Mouse (Mus musculus): ENCODE data around the gene Evc2. TPM values are rescaled to one million over a fixed set of nuclear protein-coding genes. Genes with fewer than 3 reads are reported as not detected.
A peak's percentile ranks its signal among the peaks of the same experiment; 100 is the strongest.

Gene Evc2
- polyA plus RNA-seq, 1 experiment from 2014 or later: 19.1 TPM

DNA sequence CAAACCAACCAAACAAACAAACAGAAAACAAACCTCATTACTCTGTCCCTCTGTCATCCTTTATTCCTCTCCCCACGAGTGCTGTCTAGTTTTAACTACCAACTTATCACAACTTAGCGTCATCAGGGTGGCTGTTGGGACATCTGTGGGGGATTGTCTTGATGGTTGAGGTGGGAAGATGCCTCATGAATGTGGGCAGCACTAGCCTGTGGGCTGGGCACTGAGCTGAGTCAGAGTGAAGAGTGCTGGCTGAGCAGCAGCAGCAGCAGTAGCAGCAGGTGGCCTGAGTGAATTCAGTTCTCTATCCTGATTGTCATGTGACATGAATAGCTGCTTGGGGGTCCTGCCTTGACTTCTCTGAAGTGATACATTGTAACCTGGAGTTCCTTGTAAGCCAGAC is 5.7 kb downstream of the Evc2 start:
- ATAC-seq (replicated peaks; ENCODE audit: low FRiP score) (no peak), DNase-seq (ENCODE audit: low spot score) (peak; percentile 17)
- H3K9me3 ChIP-seq (ENCODE audit: control insufficient read depth, low read length): no peaks in the 10 kb centered on the region
- H3K27me3 ChIP-seq (ENCODE audit: control insufficient read depth, insufficient read depth, low read length): no peaks in the 10 kb centered on the region
- H3K36me3 ChIP-seq (ENCODE audit: control insufficient read depth, insufficient read depth, low read length): no peaks in the 10 kb centered on the region; the same call in 1 of the 2 replicates
- H3K4me2 ChIP-seq (ENCODE audit: low read depth, low read length, severe bottlenecking): no peak overlapping the region
- no peak overlapping the region for H3K4me3 ChIP-seq (ENCODE audit: low read depth, low read length)
- no peak overlapping the region for H3K9ac ChIP-seq (ENCODE audit: low read length)
- H3K27ac ChIP-seq (ENCODE audit: low read depth, low read length): no peak overlapping the region
- H3K4me1 ChIP-seq (replicated peaks; ENCODE audit: control insufficient read depth, insufficient read depth, low read length): peaks cover 8% of the 10 kb centered on the region
- WGBS: 69% methylated on average over 2 of the region's 2 CpGs

GRCm38 (mm10) chr5:37351791-37352190 is 13.5 kb downstream of the Evc2 start:
- ATAC-seq (replicated peaks; ENCODE audit: low FRiP score): no peak
- no peak for DNase-seq (ENCODE audit: low spot score)
- no peak overlapping the region for H3K4me2 ChIP-seq (ENCODE audit: low read depth, low read length, severe bottlenecking)
- peaks cover 6% of the 10 kb centered on the region; the same call in 1 of the 2 replicates for H3K36me3 ChIP-seq (ENCODE audit: control insufficient read depth, insufficient read depth, low read length)
- H3K9me3 ChIP-seq (ENCODE audit: control insufficient read depth, low read length): no peaks in the 10 kb centered on the region
- no peak overlapping the region for H3K27ac ChIP-seq (ENCODE audit: low read depth, low read length)
- H3K27me3 ChIP-seq (ENCODE audit: control insufficient read depth, insufficient read depth, low read length): no peaks in the 10 kb centered on the region
- no peak overlapping the region for H3K4me3 ChIP-seq (ENCODE audit: low read depth, low read length)
- 100% methylated on average over 2 of the region's 2 CpGs for WGBS
- no peak overlapping the region for H3K9ac ChIP-seq (ENCODE audit: low read length)
- H3K4me1 ChIP-seq (replicated peaks; ENCODE audit: control insufficient read depth, insufficient read depth, low read length): 0 out of 2 replicates have a peak, but pooled peaks cover 3% of the 10 kb centered on the region

GRCm38 (mm10) chr5:37354385-37354784 is 16.1 kb downstream of the Evc2 start:
- Histone ChIP-seq H3K27me3 (ENCODE audit: control insufficient read depth, insufficient read depth, low read length) (no peaks in the 10 kb centered on the region), H3K4me1 (replicated peaks; ENCODE audit: control insufficient read depth, insufficient read depth, low read length) (0 out of 2 replicates have a peak, but pooled peaks cover 3% of the 10 kb centered on the region), H3K9ac (ENCODE audit: low read length) (no peak overlapping the region), H3K4me2 (ENCODE audit: low read depth, low read length, severe bottlenecking) (no peak overlapping the region), H3K36me3 (ENCODE audit: control insufficient read depth, insufficient read depth, low read length) (peaks cover 6% of the 10 kb centered on the region; the same call in 1 of the 2 replicates), H3K9me3 (ENCODE audit: control insufficient read depth, low read length) (no peaks in the 10 kb centered on the region), H3K4me3 (ENCODE audit: low read depth, low read length) (no peak overlapping the region), H3K27ac (ENCODE audit: low read depth, low read length) (no peak overlapping the region)
- ATAC-seq (replicated peaks; ENCODE audit: low FRiP score): no peak
- 86% methylated on average over 4 of the region's 4 CpGs for WGBS
- DNase-seq (ENCODE audit: low spot score): peak; percentile 67

- Histone ChIP-seq H3K4me1 (replicated peaks; ENCODE audit: control insufficient read depth, insufficient read depth, low read length) (0 out of 2 replicates have a peak, but pooled peaks cover 3% of the 10 kb centered on the region), H3K9me3 (ENCODE audit: control insufficient read depth, low read length) (no peaks in the 10 kb centered on the region), H3K4me2 (ENCODE audit: low read depth, low read length, severe bottlenecking) (no peak overlapping the region), H3K27ac (ENCODE audit: low read depth, low read length) (no peak overlapping the region), H3K36me3 (ENCODE audit: control insufficient read depth, insufficient read depth, low read length) (peaks cover 4% of the 10 kb centered on the region; the same call in 1 of the 2 replicates), H3K27me3 (ENCODE audit: control insufficient read depth, insufficient read depth, low read length) (no peaks in the 10 kb centered on the region), H3K4me3 (ENCODE audit: low read depth, low read length) (no peak overlapping the region), H3K9ac (ENCODE audit: low read length) (no peak overlapping the region)
- DNase-seq (ENCODE audit: low spot score) (no peak), ATAC-seq (replicated peaks; ENCODE audit: low FRiP score) (no peak)
- 51% methylated on average over 8 of the region's 8 CpGs for WGBS
Measured at GRCm38 (mm10) chr5:37356027-37356426, 17.7 kb downstream of the Evc2 start.

GRCm38 (mm10) chr5:37362618-37363017 is 24.3 kb downstream of the Evc2 start:
- H3K9ac ChIP-seq (ENCODE audit: low read length): no peak overlapping the region
- H3K4me2 ChIP-seq (ENCODE audit: low read depth, low read length, severe bottlenecking): no peak overlapping the region
- DNase-seq (ENCODE audit: low spot score) (no peak), ATAC-seq (replicated peaks; ENCODE audit: low FRiP score) (no peak)
- no peaks in the 10 kb centered on the region for H3K27me3 ChIP-seq (ENCODE audit: control insufficient read depth, insufficient read depth, low read length)
- H3K4me3 ChIP-seq (ENCODE audit: low read depth, low read length): no peak overlapping the region
- 91% methylated on average over 5 of the region's 5 CpGs for WGBS
- H3K4me1 ChIP-seq (replicated peaks; ENCODE audit: control insufficient read depth, insufficient read depth, low read length): no peaks in the 10 kb centered on the region
- H3K9me3 ChIP-seq (ENCODE audit: control insufficient read depth, low read length): no peaks in the 10 kb centered on the region
- no peaks in the 10 kb centered on the region for H3K36me3 ChIP-seq (ENCODE audit: control insufficient read depth, insufficient read depth, low read length)
- H3K27ac ChIP-seq (ENCODE audit: low read depth, low read length): no peak overlapping the region

- DNase-seq (ENCODE audit: low spot score): no peak
- WGBS: 90% methylated on average over 5 of the region's 5 CpGs
- no peaks in the 10 kb centered on the region for H3K27me3 ChIP-seq (ENCODE audit: control insufficient read depth, insufficient read depth, low read length)
- H3K4me3 ChIP-seq (ENCODE audit: low read depth, low read length): no peak overlapping the region
- no peak overlapping the region for H3K4me2 ChIP-seq (ENCODE audit: low read depth, low read length, severe bottlenecking)
- no peak overlapping the region for H3K27ac ChIP-seq (ENCODE audit: low read depth, low read length)
- no peak overlapping the region for H3K9ac ChIP-seq (ENCODE audit: low read length)
- no peaks in the 10 kb centered on the region for H3K4me1 ChIP-seq (replicated peaks; ENCODE audit: control insufficient read depth, insufficient read depth, low read length)
- no peaks in the 10 kb centered on the region for H3K36me3 ChIP-seq (ENCODE audit: control insufficient read depth, insufficient read depth, low read length)
- no peak for ATAC-seq (replicated peaks; ENCODE audit: low FRiP score)
- no peaks in the 10 kb centered on the region for H3K9me3 ChIP-seq (ENCODE audit: control insufficient read depth, low read length)
Measured at GRCm38 (mm10) chr5:37363284-37363683, 25.0 kb downstream of the Evc2 start.

DNA sequence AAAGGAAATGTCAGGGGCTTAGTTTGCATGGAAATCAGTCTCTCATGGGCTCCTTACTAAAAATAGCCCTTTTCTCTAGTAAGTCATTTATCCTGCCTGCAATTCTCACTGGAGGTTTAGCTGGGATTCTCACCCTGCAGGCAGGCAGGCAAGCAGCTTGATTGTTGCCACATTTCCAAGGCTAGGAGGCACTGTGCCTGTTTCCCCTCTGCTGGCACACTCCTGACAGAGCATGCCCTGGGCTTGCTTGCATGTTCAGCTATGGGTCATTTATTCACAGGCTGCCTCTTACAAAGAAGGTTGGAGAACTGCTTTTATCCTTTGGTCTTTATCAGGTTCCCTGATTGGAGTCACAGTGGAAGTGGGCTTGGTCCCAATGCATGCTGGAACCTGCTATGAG is 27.5 kb downstream of the Evc2 start:
- Histone ChIP-seq H3K27ac (ENCODE audit: low read depth, low read length) (no peak overlapping the region), H3K9ac (ENCODE audit: low read length) (no peak overlapping the region), H3K4me2 (ENCODE audit: low read depth, low read length, severe bottlenecking) (no peak overlapping the region), H3K4me3 (ENCODE audit: low read depth, low read length) (no peak overlapping the region), H3K9me3 (ENCODE audit: control insufficient read depth, low read length) (no peaks in the 10 kb centered on the region), H3K36me3 (ENCODE audit: control insufficient read depth, insufficient read depth, low read length) (no peaks in the 10 kb centered on the region), H3K4me1 (replicated peaks; ENCODE audit: control insufficient read depth, insufficient read depth, low read length) (no peaks in the 10 kb centered on the region), H3K27me3 (ENCODE audit: control insufficient read depth, insufficient read depth, low read length) (no peaks in the 10 kb centered on the region)
- DNase-seq (ENCODE audit: low spot score) (no peak), ATAC-seq (replicated peaks; ENCODE audit: low FRiP score) (no peak)

DNA sequence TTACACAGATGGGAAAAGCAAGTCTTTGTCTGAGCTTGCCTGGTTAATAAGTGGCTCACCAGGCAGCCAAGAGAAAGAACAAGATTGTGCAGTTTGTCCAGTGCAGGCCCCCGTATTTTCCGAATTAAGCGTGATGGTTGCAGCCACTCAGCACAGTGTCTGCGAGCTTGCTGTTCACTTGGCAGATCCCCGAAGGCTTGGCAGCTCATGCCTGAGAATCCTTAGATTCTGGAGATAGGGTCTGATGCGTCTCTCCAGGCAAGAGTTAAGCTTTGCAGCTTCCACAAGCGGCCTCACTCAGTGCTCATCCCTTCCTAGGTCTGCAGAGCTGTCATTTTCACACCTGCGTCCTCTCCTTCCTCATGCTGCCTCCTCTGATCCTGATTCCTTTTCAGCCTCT is 30.5 kb downstream of the Evc2 start:
- Histone ChIP-seq H3K27me3 (ENCODE audit: control insufficient read depth, insufficient read depth, low read length) (no peaks in the 10 kb centered on the region), H3K4me1 (replicated peaks; ENCODE audit: control insufficient read depth, insufficient read depth, low read length) (no peaks in the 10 kb centered on the region), H3K9me3 (ENCODE audit: control insufficient read depth, low read length) (no peaks in the 10 kb centered on the region), H3K36me3 (ENCODE audit: control insufficient read depth, insufficient read depth, low read length) (peaks cover 3% of the 10 kb centered on the region; the same call in 1 of the 2 replicates), H3K4me3 (ENCODE audit: low read depth, low read length) (no peak overlapping the region), H3K9ac (ENCODE audit: low read length) (no peak overlapping the region), H3K27ac (ENCODE audit: low read depth, low read length) (no peak overlapping the region), H3K4me2 (ENCODE audit: low read depth, low read length, severe bottlenecking) (no peak overlapping the region)
- DNase-seq (ENCODE audit: low spot score) (no peak), ATAC-seq (replicated peaks; ENCODE audit: low FRiP score) (no peak)
- 89% methylated on average over 8 of the region's 8 CpGs for WGBS

- no peak overlapping the region for H3K9ac ChIP-seq (ENCODE audit: low read length)
- 90% methylated on average over 7 of the region's 7 CpGs for WGBS
- no peak for DNase-seq (ENCODE audit: low spot score)
- no peak overlapping the region for H3K4me2 ChIP-seq (ENCODE audit: low read depth, low read length, severe bottlenecking)
- no peaks in the 10 kb centered on the region for H3K4me1 ChIP-seq (replicated peaks; ENCODE audit: control insufficient read depth, insufficient read depth, low read length)
- H3K27me3 ChIP-seq (ENCODE audit: control insufficient read depth, insufficient read depth, low read length): no peaks in the 10 kb centered on the region
- no peaks in the 10 kb centered on the region; the same call in 1 of the 2 replicates for H3K36me3 ChIP-seq (ENCODE audit: control insufficient read depth, insufficient read depth, low read length)
- ATAC-seq (replicated peaks; ENCODE audit: low FRiP score): no peak
- H3K4me3 ChIP-seq (ENCODE audit: low read depth, low read length): no peak overlapping the region
- no peak overlapping the region for H3K27ac ChIP-seq (ENCODE audit: low read depth, low read length)
- no peaks in the 10 kb centered on the region for H3K9me3 ChIP-seq (ENCODE audit: control insufficient read depth, low read length)
Measured at GRCm38 (mm10) chr5:37377376-37377775, 39.1 kb downstream of the Evc2 start.
